Comparison of ENCODE assay signal across 26 mouse cellular contexts in genomic region chr4:46749015-46749414, GRCm38 (mm10).
DNase-seq lines count a peak whose midpoint lies in the region; ATAC-seq lines count a peak whose summit lies in the region.
"Had no signal": no experiment of that assay in that cellular context is flagged by ENCODE, and none has a peak within 500 bp of the region (broad histone marks: within the 10 kb centered on the region; RNA-seq: fewer than 3 reads in every experiment).

No protein-coding gene starts in this region.

- H3K27me3 ChIP-seq in hindbrain, embryonic 13.5 days = no peaks in the 10 kb centered on the region
- H3K27me3 ChIP-seq in hindbrain, embryonic 10.5 days (ENCODE audit: insufficient read depth, poor library complexity, severe bottlenecking) = 0 out of 2 replicates have a peak, but pooled peaks cover 4% of the 10 kb centered on the region
- H3K27me3 ChIP-seq in midbrain, embryonic 16.5 days (ENCODE audit: control insufficient read depth, insufficient read depth, low read depth, low read length) = no peaks in the 10 kb centered on the region
- no peaks in the 10 kb centered on the region for H3K27me3 ChIP-seq in midbrain, embryonic 10.5 days (ENCODE audit: low read depth, poor library complexity, severe bottlenecking)
- H3K27me3 ChIP-seq: embryonic facial prominence, embryonic 12.5 days; embryonic facial prominence, embryonic 15.5 days had no signal

- ATAC-seq in hindbrain, embryonic 13.5 days (ENCODE audit: low FRiP score) = no peak
- no peak for ATAC-seq in midbrain, embryonic 16.5 days
- peak; percentile 39 to 64; a peak in 3 of 4 replicates for ATAC-seq in hematopoietic stem cell, adult 5-6 weeks (replicated peaks in 1 of 2; ENCODE audit: insufficient read depth in 1 of 2, low FRiP score in 2 of 2, low TSS enrichment in 1 of 2, low read depth in 1 of 2, poor library complexity in 2 of 2, severe bottlenecking in 2 of 2)
- ATAC-seq: CD4-positive, CD25-positive, alpha-beta regulatory T cell, adult 4 months; forebrain, embryonic 14.5 days; forebrain, postnatal 0 days; intestine, postnatal 0 days had no signal

- H3K9me3 ChIP-seq in hindbrain, embryonic 13.5 days = no peaks in the 10 kb centered on the region
- no peaks in the 10 kb centered on the region for H3K9me3 ChIP-seq in hindbrain, embryonic 10.5 days
- H3K9me3 ChIP-seq in midbrain, embryonic 16.5 days (replicated peaks; ENCODE audit: control insufficient read depth, low read length, poor library complexity, severe bottlenecking) = no peaks in the 10 kb centered on the region
- H3K9me3 ChIP-seq in midbrain, embryonic 10.5 days (replicated peaks) = no peaks in the 10 kb centered on the region
- H3K9me3 ChIP-seq: embryonic facial prominence, embryonic 12.5 days; embryonic facial prominence, embryonic 15.5 days; heart, embryonic 10.5 days; heart, embryonic 13.5 days had no signal

- H3K36me3 ChIP-seq in hindbrain, embryonic 13.5 days = no peaks in the 10 kb centered on the region
- H3K36me3 ChIP-seq in hindbrain, embryonic 10.5 days = no peaks in the 10 kb centered on the region
- H3K36me3 ChIP-seq in midbrain, embryonic 16.5 days (ENCODE audit: control insufficient read depth, insufficient read depth, low read length) = no peaks in the 10 kb centered on the region
- H3K36me3 ChIP-seq in midbrain, embryonic 10.5 days = no peaks in the 10 kb centered on the region
- H3K36me3 ChIP-seq: embryonic facial prominence, embryonic 12.5 days; embryonic facial prominence, embryonic 15.5 days; heart, embryonic 10.5 days; heart, embryonic 13.5 days had no signal

- no peak overlapping the region for H3K9ac ChIP-seq in hindbrain, embryonic 13.5 days
- H3K9ac ChIP-seq in midbrain, embryonic 16.5 days (ENCODE audit: low read depth, low read length) = no peak overlapping the region
- H3K9ac ChIP-seq: embryonic facial prominence, embryonic 12.5 days; embryonic facial prominence, embryonic 15.5 days; forebrain, postnatal 0 days; heart, embryonic 13.5 days had no signal

- no peak for DNase-seq in hindbrain, embryonic 10.5 days (ENCODE audit: low spot score)
- DNase-seq in midbrain, embryonic 10.5 days (ENCODE audit: low spot score) = no peak
- no peak for DNase-seq in adrenal gland, postnatal 4 days (ENCODE audit: low spot score in 2 of 2)
- DNase-seq in urinary bladder, adult 18-20 months (ENCODE audit: low spot score in 2 of 2) = no peak
- DNase-seq in cerebellum, adult 9-10 months = no peak
- DNase-seq: adrenal gland, adult 2 months; adrenal gland, postnatal 14 days; cerebellum, adult 11-12 months; cerebellum, adult 8-10 months; cerebellum, postnatal 14 days; forebrain, postnatal 0 days; gastrocnemius, adult 2 months; gastrocnemius, postnatal 14 days; heart, adult 18-20 months; heart, postnatal 14 days; heart, postnatal 4 days had no signal

- WGBS in hindbrain, embryonic 13.5 days = 87% methylated on average over 8 of the region's 8 CpGs
- WGBS in hindbrain, embryonic 10.5 days = 91% methylated on average over 8 of the region's 8 CpGs
- 86% methylated on average over 8 of the region's 8 CpGs for WGBS in midbrain, embryonic 16.5 days
- 91% methylated on average over 8 of the region's 8 CpGs for WGBS in midbrain, embryonic 10.5 days

- peaks cover 36% of the 10 kb centered on the region for H3K4me1 ChIP-seq in hindbrain, embryonic 13.5 days (replicated peaks)
- H3K4me1 ChIP-seq in hindbrain, embryonic 10.5 days (replicated peaks) = peaks cover 21% of the 10 kb centered on the region
- H3K4me1 ChIP-seq in midbrain, embryonic 16.5 days (ENCODE audit: control insufficient read depth, insufficient read depth, low read length) = peaks cover 11% of the 10 kb centered on the region
- H3K4me1 ChIP-seq in midbrain, embryonic 10.5 days = peaks cover 18% of the 10 kb centered on the region
- H3K4me1 ChIP-seq: embryonic facial prominence, embryonic 12.5 days; embryonic facial prominence, embryonic 15.5 days had no signal

- no peak overlapping the region for H3K4me3 ChIP-seq in hindbrain, embryonic 13.5 days
- no peak overlapping the region for H3K4me3 ChIP-seq in hindbrain, embryonic 10.5 days
- no peak overlapping the region for H3K4me3 ChIP-seq in midbrain, embryonic 16.5 days (ENCODE audit: low read depth, low read length)
- H3K4me3 ChIP-seq in midbrain, embryonic 10.5 days = no peak overlapping the region
- H3K4me3 ChIP-seq: embryonic facial prominence, embryonic 12.5 days; embryonic facial prominence, embryonic 15.5 days; gastrocnemius, adult 2 months; heart, embryonic 10.5 days; heart, embryonic 13.5 days had no signal

- no peak overlapping the region for H3K4me2 ChIP-seq in hindbrain, embryonic 13.5 days
- no peak overlapping the region for H3K4me2 ChIP-seq in midbrain, embryonic 16.5 days (ENCODE audit: low read length)
- H3K4me2 ChIP-seq: embryonic facial prominence, embryonic 12.5 days; embryonic facial prominence, embryonic 15.5 days; heart, embryonic 13.5 days had no signal

- 0 out of 2 replicates have a peak overlapping the region, but pooled peaks have one; percentile 0 for H3K27ac ChIP-seq in hindbrain, embryonic 13.5 days
- H3K27ac ChIP-seq in hindbrain, embryonic 10.5 days = no peak overlapping the region
- H3K27ac ChIP-seq in midbrain, embryonic 16.5 days (ENCODE audit: low read length) = 0 out of 2 replicates have a peak overlapping the region, but pooled peaks have one; percentile 17
- H3K27ac ChIP-seq in midbrain, embryonic 10.5 days (replicated peaks) = no peak overlapping the region
- H3K27ac ChIP-seq: embryonic facial prominence, embryonic 12.5 days; embryonic facial prominence, embryonic 15.5 days; gastrocnemius, adult 2 months; heart, embryonic 10.5 days; heart, embryonic 13.5 days had no signal

Comparison
In these comparisons a context has a peak if more than half of its experiments do, and no peak if none do; other contexts are left out.
1. H3K27ac ChIP-seq: peak in hindbrain, embryonic 13.5 days (single experiment) and midbrain, embryonic 16.5 days (single experiment); none in hindbrain, embryonic 10.5 days (single experiment) and midbrain, embryonic 10.5 days (single experiment).
2. ATAC-seq: peak in hematopoietic stem cell, adult 5-6 weeks (2 of 2); none in hindbrain, embryonic 13.5 days (single experiment) and midbrain, embryonic 16.5 days (single experiment).